Mouse (Mus musculus): ENCODE results near the gene Dpp10. TPM values are rescaled to one million over a fixed set of nuclear protein-coding genes. Genes with fewer than 3 reads are reported as not detected.

The Dpp10 gene
- polyA plus RNA-seq, 1 experiment, result 0.85 TPM

DNA sequence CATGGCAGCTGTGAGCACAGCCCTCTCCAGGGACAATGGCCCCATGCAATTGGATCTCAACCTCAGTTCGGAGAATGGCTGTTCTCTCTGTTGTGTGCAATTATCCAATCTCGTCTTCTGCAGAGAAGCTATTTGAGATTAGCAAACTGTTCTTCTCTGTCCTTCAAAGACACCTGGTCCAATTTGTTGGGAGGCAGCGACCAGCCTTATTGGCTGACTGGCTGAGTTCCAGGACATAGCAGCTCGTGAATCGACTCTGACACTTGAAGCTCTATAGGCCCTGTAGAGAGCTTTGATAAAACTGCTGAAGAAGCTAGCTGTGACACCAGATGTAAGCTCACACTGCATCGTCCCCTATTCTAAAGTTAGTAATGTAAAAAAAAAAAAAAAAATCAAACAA, 12.7 kb downstream of the Dpp10 start:
- no peaks in the 10 kb centered on the region for H3K36me3 ChIP-seq (ENCODE audit: control insufficient read depth, insufficient read depth, low read length)
- H3K4me3 ChIP-seq (ENCODE audit: control insufficient read depth, low read depth, low read length), result no peak overlapping the region
- no peak overlapping the region for H3K27ac ChIP-seq (ENCODE audit: control insufficient read depth, insufficient read depth, low read depth, low read length)
- H3K4me1 ChIP-seq (ENCODE audit: control insufficient read depth, insufficient read depth, low read length), result no peaks in the 10 kb centered on the region
- H3K27me3 ChIP-seq (ENCODE audit: control insufficient read depth, insufficient read depth, low read length), result no peaks in the 10 kb centered on the region
- TF ChIP-seq CTCF (IDR thresholded peaks at IDR 0.05; ENCODE audit: control insufficient read depth, insufficient read depth, insufficient replicate concordance, low read depth, low read length) (no peak), POLR2A (IDR thresholded peaks at IDR 0.05; ENCODE audit: control insufficient read depth, low read depth, low read length) (no peak)

DNA sequence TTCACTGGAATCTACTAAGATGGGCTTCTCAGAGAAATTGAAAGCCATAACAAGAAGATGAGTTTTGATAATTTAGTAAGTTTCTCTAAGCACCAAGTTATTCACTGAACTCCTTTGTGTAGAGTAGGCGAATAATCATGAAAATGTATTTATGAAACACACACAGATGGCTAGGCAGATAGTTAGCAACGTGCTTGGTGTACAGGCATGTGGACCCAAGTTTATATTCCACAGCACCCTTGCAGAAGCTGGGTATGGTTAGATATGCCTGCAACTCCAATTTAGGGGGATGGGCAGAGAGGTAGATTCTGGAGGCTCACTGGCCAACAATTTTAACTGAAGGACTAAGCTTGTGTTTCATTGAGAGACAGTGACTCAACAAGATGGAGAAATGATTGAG, 13.4 kb downstream of the Dpp10 start:
- Histone ChIP-seq H3K36me3 (ENCODE audit: control insufficient read depth, insufficient read depth, low read length) (no peaks in the 10 kb centered on the region), H3K27me3 (ENCODE audit: control insufficient read depth, insufficient read depth, low read length) (no peaks in the 10 kb centered on the region), H3K27ac (ENCODE audit: control insufficient read depth, insufficient read depth, low read depth, low read length) (no peak overlapping the region), H3K4me3 (ENCODE audit: control insufficient read depth, low read depth, low read length) (no peak overlapping the region), H3K4me1 (ENCODE audit: control insufficient read depth, insufficient read depth, low read length) (no peaks in the 10 kb centered on the region)
- TF ChIP-seq POLR2A (IDR thresholded peaks at IDR 0.05; ENCODE audit: control insufficient read depth, low read depth, low read length) (no peak), CTCF (IDR thresholded peaks at IDR 0.05; ENCODE audit: control insufficient read depth, insufficient read depth, insufficient replicate concordance, low read depth, low read length) (no peak)

DNA sequence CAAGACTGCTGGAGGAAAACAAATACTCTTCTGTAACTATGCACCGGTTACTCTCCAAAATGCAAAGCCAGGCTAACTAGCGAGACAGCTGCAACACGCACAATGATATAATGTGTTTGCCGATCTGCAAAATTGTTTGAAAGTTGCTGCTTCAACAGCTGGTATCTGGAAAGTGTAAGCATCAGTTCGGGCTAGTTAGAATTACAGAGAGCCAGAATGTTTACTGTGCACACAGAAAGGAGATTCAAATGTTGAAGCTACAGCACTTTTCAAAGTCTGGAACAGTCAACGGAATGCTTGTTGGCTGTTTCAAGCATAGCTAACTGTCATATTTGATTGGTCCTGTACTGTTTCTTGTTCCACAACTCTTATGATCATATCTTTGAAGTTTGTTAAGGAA, 42.6 kb downstream of the Dpp10 start:
- no peaks in the 10 kb centered on the region for H3K4me1 ChIP-seq (ENCODE audit: control insufficient read depth, insufficient read depth, low read length)
- no peaks in the 10 kb centered on the region for H3K27me3 ChIP-seq (ENCODE audit: control insufficient read depth, insufficient read depth, low read length)
- no peak for TF ChIP-seq CTCF (IDR thresholded peaks at IDR 0.05; ENCODE audit: control insufficient read depth, insufficient read depth, insufficient replicate concordance, low read depth, low read length)
- TF ChIP-seq POLR2A (IDR thresholded peaks at IDR 0.05; ENCODE audit: control insufficient read depth, low read depth, low read length), result no peak
- H3K4me3 ChIP-seq (ENCODE audit: control insufficient read depth, low read depth, low read length), result no peak overlapping the region
- no peaks in the 10 kb centered on the region for H3K36me3 ChIP-seq (ENCODE audit: control insufficient read depth, insufficient read depth, low read length)
- H3K27ac ChIP-seq (ENCODE audit: control insufficient read depth, insufficient read depth, low read depth, low read length), result no peak overlapping the region

DNA sequence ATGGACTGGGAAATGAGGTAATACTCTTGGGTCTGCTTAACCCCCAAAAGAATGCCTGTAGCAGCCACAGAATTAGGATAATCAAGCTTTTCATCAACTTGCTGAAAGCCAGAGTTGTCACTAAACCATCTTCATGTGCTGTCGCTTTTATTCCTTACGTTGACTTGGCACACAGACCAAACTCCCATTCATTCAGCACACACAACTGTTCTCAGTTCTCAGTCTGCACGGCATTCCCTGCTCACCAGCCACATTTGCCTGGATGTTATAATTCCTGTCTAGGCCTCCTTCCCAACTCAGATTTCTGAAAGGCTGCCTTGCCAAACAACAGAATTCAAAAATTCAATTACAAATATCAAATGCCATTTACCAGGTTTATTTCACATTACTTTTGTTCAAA, 49.6 kb downstream of the Dpp10 start:
- TF ChIP-seq POLR2A (IDR thresholded peaks at IDR 0.05; ENCODE audit: control insufficient read depth, low read depth, low read length), result no peak
- no peak for TF ChIP-seq CTCF (IDR thresholded peaks at IDR 0.05; ENCODE audit: control insufficient read depth, insufficient read depth, insufficient replicate concordance, low read depth, low read length)

DNA sequence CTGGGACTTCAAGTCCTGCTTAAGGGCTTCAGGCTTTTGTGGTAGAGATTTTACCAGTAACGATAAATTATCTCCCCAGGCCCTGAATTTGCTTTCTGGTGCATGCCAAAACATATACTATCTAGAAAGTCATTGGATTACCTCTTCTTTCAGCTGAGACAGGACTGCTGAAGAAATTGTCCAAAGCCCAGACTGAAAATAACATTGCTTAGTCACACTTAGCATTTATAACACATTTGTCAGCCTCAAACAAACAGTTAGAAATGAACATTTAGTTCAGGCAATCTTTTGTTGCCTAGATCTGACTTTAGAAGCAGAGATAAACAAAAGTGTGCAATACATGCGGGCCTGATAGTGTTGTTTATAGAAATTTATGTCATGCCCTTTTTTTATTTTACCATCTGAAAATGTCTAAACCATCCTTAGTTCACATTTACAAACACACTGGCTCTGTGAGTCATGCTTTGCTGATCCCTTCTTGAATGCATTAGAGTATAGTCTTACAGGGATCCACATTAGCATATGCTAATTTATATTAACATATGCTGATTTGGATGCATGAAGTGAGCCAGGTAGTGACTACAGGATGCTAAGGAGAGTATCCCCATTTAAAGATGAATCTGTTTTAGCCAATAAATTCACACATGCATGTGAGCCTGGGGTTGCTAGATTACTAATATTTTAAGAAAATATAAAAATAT, 59.9 kb downstream of the Dpp10 start:
- Histone ChIP-seq H3K4me3 (ENCODE audit: control insufficient read depth, low read depth, low read length) (no peak overlapping the region), H3K27ac (ENCODE audit: control insufficient read depth, insufficient read depth, low read depth, low read length) (no peak overlapping the region), H3K4me1 (ENCODE audit: control insufficient read depth, insufficient read depth, low read length) (no peaks in the 10 kb centered on the region), H3K36me3 (ENCODE audit: control insufficient read depth, insufficient read depth, low read length) (no peaks in the 10 kb centered on the region), H3K27me3 (ENCODE audit: control insufficient read depth, insufficient read depth, low read length) (no peaks in the 10 kb centered on the region)
- TF ChIP-seq CTCF (IDR thresholded peaks at IDR 0.05; ENCODE audit: control insufficient read depth, insufficient read depth, insufficient replicate concordance, low read depth, low read length) (no peak), POLR2A (IDR thresholded peaks at IDR 0.05; ENCODE audit: control insufficient read depth, low read depth, low read length) (no peak)

More for the DNA sequence above, 49.6 kb downstream of the Dpp10 start:
- Histone ChIP-seq H3K4me3 (ENCODE audit: control insufficient read depth, low read depth, low read length) (no peak overlapping the region), H3K27me3 (ENCODE audit: control insufficient read depth, insufficient read depth, low read length) (no peaks in the 10 kb centered on the region), H3K27ac (ENCODE audit: control insufficient read depth, insufficient read depth, low read depth, low read length) (no peak overlapping the region), H3K4me1 (ENCODE audit: control insufficient read depth, insufficient read depth, low read length) (no peaks in the 10 kb centered on the region), H3K36me3 (ENCODE audit: control insufficient read depth, insufficient read depth, low read length) (no peaks in the 10 kb centered on the region)

DNA sequence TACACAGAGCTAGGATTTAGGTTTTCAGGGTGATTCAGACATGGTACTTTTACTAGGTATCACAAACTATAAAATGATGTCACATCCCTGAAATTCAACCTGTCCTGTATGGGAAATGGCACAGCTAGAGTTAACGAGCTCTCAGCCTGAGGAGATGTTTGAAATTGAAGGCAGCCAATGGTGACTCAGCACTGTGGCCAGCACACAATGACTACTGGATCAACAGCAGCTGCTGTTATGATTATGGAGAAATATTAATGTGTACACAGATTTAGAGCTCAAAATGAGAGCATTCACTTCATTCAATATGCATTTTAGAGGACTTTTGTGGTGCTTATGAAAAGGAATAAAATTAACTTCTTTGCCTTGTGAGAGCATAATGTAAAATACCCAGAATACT, 66.8 kb downstream of the Dpp10 start:
- Histone ChIP-seq H3K36me3 (ENCODE audit: control insufficient read depth, insufficient read depth, low read length) (no peaks in the 10 kb centered on the region), H3K4me1 (ENCODE audit: control insufficient read depth, insufficient read depth, low read length) (no peaks in the 10 kb centered on the region), H3K27me3 (ENCODE audit: control insufficient read depth, insufficient read depth, low read length) (no peaks in the 10 kb centered on the region), H3K27ac (ENCODE audit: control insufficient read depth, insufficient read depth, low read depth, low read length) (no peak overlapping the region), H3K4me3 (ENCODE audit: control insufficient read depth, low read depth, low read length) (no peak overlapping the region)
- TF ChIP-seq POLR2A (IDR thresholded peaks at IDR 0.05; ENCODE audit: control insufficient read depth, low read depth, low read length) (no peak), CTCF (IDR thresholded peaks at IDR 0.05; ENCODE audit: control insufficient read depth, insufficient read depth, insufficient replicate concordance, low read depth, low read length) (no peak)

DNA sequence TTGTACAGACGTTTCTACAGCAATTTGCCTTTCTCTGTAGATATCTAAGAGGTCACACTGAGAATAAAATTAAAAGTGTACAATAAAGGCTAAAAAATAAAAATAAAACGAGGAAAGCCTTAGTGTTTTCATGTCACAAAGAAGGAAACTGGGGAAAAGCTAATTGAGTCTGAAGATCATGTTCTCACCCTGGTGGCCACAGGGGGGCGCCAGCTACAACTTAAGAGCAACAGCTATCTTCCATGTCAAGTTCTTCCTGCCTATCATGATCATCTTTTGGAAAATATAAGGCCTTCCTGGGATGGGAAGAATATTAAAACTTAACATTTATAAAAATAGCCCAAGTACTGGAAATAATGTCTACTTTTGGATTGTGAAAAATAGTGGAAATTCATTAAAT, 70.7 kb downstream of the Dpp10 start:
- no peak overlapping the region for H3K4me3 ChIP-seq (ENCODE audit: control insufficient read depth, low read depth, low read length)
- TF ChIP-seq POLR2A (IDR thresholded peaks at IDR 0.05; ENCODE audit: control insufficient read depth, low read depth, low read length) (no peak), CTCF (IDR thresholded peaks at IDR 0.05; ENCODE audit: control insufficient read depth, insufficient read depth, insufficient replicate concordance, low read depth, low read length) (peak; percentile 56; the same call in 1 of the 2 replicates)
- no peaks in the 10 kb centered on the region for H3K27me3 ChIP-seq (ENCODE audit: control insufficient read depth, insufficient read depth, low read length)
- no peaks in the 10 kb centered on the region for H3K4me1 ChIP-seq (ENCODE audit: control insufficient read depth, insufficient read depth, low read length)
- no peak overlapping the region for H3K27ac ChIP-seq (ENCODE audit: control insufficient read depth, insufficient read depth, low read depth, low read length)
- no peaks in the 10 kb centered on the region for H3K36me3 ChIP-seq (ENCODE audit: control insufficient read depth, insufficient read depth, low read length)

Measured in testis, adult 2 months (tissue).